Mouse (Mus musculus) CH12.LX (cell line): ENCODE data around the gene Cryab.

Source experiments
- CHD1 ChIP-seq: IDR thresholded peaks from 2 replicates; pipeline ENCODE4 v1.6.1; 2012; ENCODE audit warnings: low read depth, low read length, improper control_type of control experiment, inconsistent platforms
- CTCF ChIP-seq, 2 experiments: IDR thresholded peaks in 1 of 2; conservative IDR thresholded peaks in 1 of 2; 2 replicates each; pipeline ENCODE4 v1.5.1; 2011 to 2012; ENCODE audit warnings: low read depth in 2 of 2, low read length in 2 of 2, improper control_type of control experiment in 1 of 2, inconsistent platforms in 1 of 2, mild to moderate bottlenecking in 1 of 2, moderate library complexity in 1 of 2
- EP300 ChIP-seq: IDR thresholded peaks from 2 replicates; pipeline ENCODE4 v1.6.1; 2011; ENCODE audit warnings: low read length, improper control_type of control experiment
- KAT2A ChIP-seq: IDR thresholded peaks from 2 replicates; pipeline ENCODE4 v1.6.1; 2012; ENCODE audit warnings: low read length, improper control_type of control experiment, inconsistent platforms; ENCODE audit not compliant: insufficient replicate concordance
- MAFK ChIP-seq: IDR thresholded peaks from 2 replicates; pipeline ENCODE4 v1.6.1; 2011; ENCODE audit warnings: low read length, improper control_type of control experiment; ENCODE audit not compliant: insufficient replicate concordance
- MXI1 ChIP-seq: IDR thresholded peaks from 2 replicates; pipeline ENCODE4 v1.6.1; 2011; ENCODE audit warnings: mild to moderate bottlenecking, low read depth, low read length, improper control_type of control experiment
- POLR2A ChIP-seq: IDR thresholded peaks from 2 replicates; pipeline ENCODE4 v1.6.1; 2011; ENCODE audit warnings: low read depth, mild to moderate bottlenecking, improper control_type of control experiment, low read length
- SIN3A ChIP-seq: IDR thresholded peaks from 2 replicates; pipeline ENCODE4 v1.6.1; 2012; ENCODE audit warnings: low read length, improper control_type of control experiment, inconsistent platforms
- USF2 ChIP-seq: conservative IDR thresholded peaks from 2 replicates; pipeline ENCODE4 v1.6.1; 2011; ENCODE audit warnings: low read depth, low read length, improper control_type of control experiment
- ZKSCAN1 ChIP-seq: IDR thresholded peaks from 2 replicates; pipeline ENCODE4 v1.6.1; 2012; ENCODE audit warnings: low read depth, inconsistent platforms, low read length, improper control_type of control experiment, borderline replicate concordance

GRCm38 (mm10) chr9:50746214-50746677 is 4.9 kb upstream of the Cryab start, which contains the start of gene 2310030G06Rik:
- no peak for TF ChIP-seq POLR2A
- no peak for TF ChIP-seq MAFK
- no peak for TF ChIP-seq USF2
- no peak for TF ChIP-seq CTCF (conservative IDR thresholded peaks at IDR 0.05 in 1 of 2, IDR thresholded peaks at IDR 0.05 in 1 of 2; ENCODE audit: low read depth in 2 of 2, low read length in 2 of 2)
- no peak for TF ChIP-seq KAT2A
- no peak for TF ChIP-seq MXI1
- TF ChIP-seq SIN3A = no peak
- TF ChIP-seq ZKSCAN1 = no peak
- TF ChIP-seq EP300 = no peak
- no peak for TF ChIP-seq CHD1
